Mouse (Mus musculus): ENCODE measurements at regions not wholly inside any gene's neighbourhood (a gene's known extent, or its start where the extent isn't known, plus 50 kb on each side); places are given as distances from the start of the nearest gene placed in this dataset.

GRCm38 (mm10) chr11:24685545-24686467, 608.0 kb downstream of the Bcl11a start:
- DNase-seq (ENCODE audit: inconsistent ontology term): peak; percentile 55

- DNase-seq (ENCODE audit: inconsistent ontology term): no peak
Measured at GRCm38 (mm10) chr11:24688160-24688782, 610.4 kb downstream of the Bcl11a start.

- DNase-seq (ENCODE audit: inconsistent ontology term): no peak
Measured at GRCm38 (mm10) chr11:24689807-24690333, 612.0 kb downstream of the Bcl11a start.

- DNase-seq (ENCODE audit: inconsistent ontology term): no peak
Measured at GRCm38 (mm10) chr11:24693926-24694325, 616.1 kb downstream of the Bcl11a start.

- DNase-seq (ENCODE audit: inconsistent ontology term): no peak
Measured at GRCm38 (mm10) chr11:24695010-24695720, 617.3 kb downstream of the Bcl11a start.

- no peak for DNase-seq (ENCODE audit: inconsistent ontology term)
Measured at GRCm38 (mm10) chr11:24696561-24696960, 618.7 kb downstream of the Bcl11a start.

- no peak for DNase-seq (ENCODE audit: inconsistent ontology term)
Measured at GRCm38 (mm10) chr11:24708790-24709189, 630.9 kb downstream of the Bcl11a start.

- peak; percentile 30 for DNase-seq (ENCODE audit: inconsistent ontology term)
Measured at GRCm38 (mm10) chr11:24716539-24717287, 638.9 kb downstream of the Bcl11a start.

- DNase-seq (ENCODE audit: inconsistent ontology term): no peak
Measured at GRCm38 (mm10) chr11:24724259-24724937, 646.5 kb downstream of the Bcl11a start.

- no peak for DNase-seq (ENCODE audit: inconsistent ontology term)
Measured at GRCm38 (mm10) chr11:24726331-24726730, 648.5 kb downstream of the Bcl11a start.

- no peak for DNase-seq (ENCODE audit: inconsistent ontology term)
Measured at GRCm38 (mm10) chr11:24727404-24727803, 649.5 kb downstream of the Bcl11a start.

- DNase-seq (ENCODE audit: inconsistent ontology term): no peak
Measured at GRCm38 (mm10) chr11:24731431-24731830, 653.6 kb downstream of the Bcl11a start.

- DNase-seq (ENCODE audit: inconsistent ontology term): peak; percentile 25
Measured at GRCm38 (mm10) chr11:24739710-24740255, 661.9 kb downstream of the Bcl11a start.

GRCm38 (mm10) chr11:24740466-24740865, 662.6 kb downstream of the Bcl11a start:
- no peak for DNase-seq (ENCODE audit: inconsistent ontology term)

GRCm38 (mm10) chr11:24742561-24742960, 664.7 kb downstream of the Bcl11a start:
- DNase-seq (ENCODE audit: inconsistent ontology term): no peak

- no peak for DNase-seq (ENCODE audit: inconsistent ontology term)
Measured at GRCm38 (mm10) chr11:24743439-24743838, 665.6 kb downstream of the Bcl11a start.

GRCm38 (mm10) chr11:24745841-24746240, 668.0 kb downstream of the Bcl11a start:
- DNase-seq (ENCODE audit: inconsistent ontology term): no peak

GRCm38 (mm10) chr11:24750144-24750779, 672.4 kb downstream of the Bcl11a start:
- DNase-seq (ENCODE audit: inconsistent ontology term): no peak

GRCm38 (mm10) chr11:24758130-24758529, 680.3 kb downstream of the Bcl11a start:
- DNase-seq (ENCODE audit: inconsistent ontology term): no peak

GRCm38 (mm10) chr11:24783470-24783869, 705.6 kb downstream of the Bcl11a start:
- no peak for DNase-seq (ENCODE audit: inconsistent ontology term)
